Mouse (Mus musculus): ENCODE results near the gene Arsj.

The Arsj gene

DNA sequence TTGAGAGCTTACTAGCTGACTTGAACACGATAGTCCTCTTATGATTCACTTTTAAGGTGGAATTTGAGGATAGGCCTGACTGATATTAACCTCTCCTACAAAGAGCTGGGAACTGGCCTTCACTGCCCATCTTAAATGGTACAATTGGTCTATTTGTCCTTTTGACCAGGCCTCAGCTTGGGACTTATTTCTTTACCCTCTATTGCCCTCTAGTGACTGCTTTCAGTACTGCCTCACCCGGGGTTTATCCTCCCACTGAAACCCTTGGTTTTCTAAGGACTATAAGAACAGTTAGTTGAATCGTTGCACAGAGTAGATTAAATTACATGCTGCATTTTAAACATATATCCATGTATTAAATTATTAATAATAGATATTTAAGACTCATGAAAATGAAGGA lies 39.4 kb downstream of the Arsj start:
- DNase-seq (ENCODE audit: low spot score), result peak; percentile 79

DNA sequence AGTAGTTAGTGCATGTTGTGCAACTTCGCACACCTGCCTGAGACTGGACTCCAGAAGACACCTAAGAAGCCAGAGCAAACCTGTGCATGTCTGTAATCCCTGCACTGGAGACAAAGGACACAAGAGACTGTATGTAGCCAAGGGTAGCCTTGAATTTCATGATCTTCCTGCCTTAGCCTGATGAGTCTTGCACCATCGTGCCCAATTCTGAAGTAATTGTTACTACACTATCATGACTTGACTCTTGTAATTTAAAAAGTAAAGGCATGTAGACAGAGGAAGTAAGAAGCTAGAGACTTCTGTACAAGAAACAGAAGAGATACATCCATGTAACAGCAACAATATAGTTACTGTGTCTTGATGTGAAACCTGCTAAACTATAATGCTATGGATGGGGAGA lies 40.7 kb downstream of the Arsj start:
- DNase-seq (ENCODE audit: low spot score), result no peak

DNA sequence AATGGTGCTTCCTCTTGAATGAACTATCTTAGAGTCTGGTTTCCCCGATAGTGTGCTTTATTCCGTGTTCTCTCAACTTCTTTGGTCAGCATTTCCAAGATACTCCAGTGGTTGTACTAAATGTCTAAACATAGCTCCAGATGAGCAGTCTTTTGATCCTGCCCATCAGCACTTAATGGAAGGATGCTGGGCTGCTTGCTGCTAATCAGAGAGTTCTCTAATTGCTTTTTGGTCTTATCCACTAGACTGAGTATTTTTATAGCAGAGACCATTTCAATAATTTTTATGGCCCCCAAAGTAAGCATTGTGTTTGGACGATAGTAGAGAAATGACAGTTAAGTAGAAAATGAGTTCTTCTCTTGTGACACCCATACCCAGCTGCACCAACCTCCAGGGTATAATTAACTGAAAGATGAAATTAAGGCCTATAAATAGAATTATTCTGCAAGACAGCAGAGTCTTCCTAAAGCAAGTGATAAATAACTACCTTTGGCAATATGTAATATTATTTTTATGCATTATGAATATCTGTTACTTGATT lies 67.1 kb downstream of the Arsj start:
- no peak for DNase-seq (ENCODE audit: low spot score)

DNA sequence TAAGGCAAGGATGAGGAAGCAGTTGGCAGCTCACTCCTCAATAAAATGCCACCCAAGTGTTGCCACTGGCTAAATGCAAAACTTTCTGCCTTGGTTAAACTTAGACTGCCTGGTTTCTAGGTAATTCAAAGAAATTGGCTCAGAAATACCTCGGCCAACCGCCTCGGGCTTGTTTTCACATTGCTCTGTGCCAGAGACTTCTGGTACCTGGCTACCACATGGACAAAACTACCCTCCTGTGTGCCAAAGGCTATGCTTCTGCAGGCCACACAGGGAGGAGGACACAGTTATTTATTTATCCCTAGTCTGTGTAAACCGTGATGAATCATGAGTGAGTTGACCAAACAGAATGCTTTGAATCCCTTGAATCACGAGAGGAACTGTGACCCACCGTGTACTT lies 75.8 kb downstream of the Arsj start:
- no peak for DNase-seq (ENCODE audit: low spot score)

DNA sequence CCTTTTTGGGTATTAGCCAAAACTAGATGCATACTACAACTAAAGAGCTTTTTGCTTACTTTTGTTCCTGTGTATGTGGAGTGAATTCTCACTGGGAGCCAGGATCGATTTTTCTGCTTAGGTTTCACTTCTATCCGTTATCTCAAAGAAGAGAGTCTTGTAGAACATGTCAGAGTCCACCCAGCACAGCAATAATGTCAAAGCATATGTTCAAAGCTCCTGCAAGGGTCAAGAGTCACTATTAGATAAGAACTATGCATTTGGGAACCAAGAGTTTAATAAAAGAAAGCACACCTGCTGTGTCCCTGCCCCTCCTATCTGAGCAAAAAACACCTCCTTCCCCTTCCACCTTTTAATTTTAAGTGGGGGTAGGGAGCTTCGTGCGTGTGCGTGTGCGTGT lies 85.6 kb downstream of the Arsj start:
- no peak for DNase-seq (ENCODE audit: low spot score)

DNA sequence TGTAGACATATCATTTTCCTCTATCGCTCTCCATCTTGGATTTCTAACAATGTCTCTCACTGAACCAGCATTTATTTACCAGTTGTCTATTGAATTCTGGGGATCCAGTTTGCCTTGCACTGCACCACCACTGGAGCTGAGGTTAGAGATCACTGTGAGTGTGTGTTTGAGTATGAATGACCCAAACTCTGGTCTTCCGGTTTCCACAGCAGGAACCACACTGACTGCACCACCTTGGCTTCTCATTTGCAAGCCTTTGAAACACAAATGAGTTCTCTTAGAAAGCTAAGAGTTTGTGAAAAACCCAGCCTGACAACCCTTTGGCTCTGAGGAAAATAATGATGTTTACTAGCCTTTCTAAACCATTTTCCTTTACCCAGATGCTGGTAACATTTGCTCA lies 86.0 kb downstream of the Arsj start:
- no peak for DNase-seq (ENCODE audit: low spot score)

DNA sequence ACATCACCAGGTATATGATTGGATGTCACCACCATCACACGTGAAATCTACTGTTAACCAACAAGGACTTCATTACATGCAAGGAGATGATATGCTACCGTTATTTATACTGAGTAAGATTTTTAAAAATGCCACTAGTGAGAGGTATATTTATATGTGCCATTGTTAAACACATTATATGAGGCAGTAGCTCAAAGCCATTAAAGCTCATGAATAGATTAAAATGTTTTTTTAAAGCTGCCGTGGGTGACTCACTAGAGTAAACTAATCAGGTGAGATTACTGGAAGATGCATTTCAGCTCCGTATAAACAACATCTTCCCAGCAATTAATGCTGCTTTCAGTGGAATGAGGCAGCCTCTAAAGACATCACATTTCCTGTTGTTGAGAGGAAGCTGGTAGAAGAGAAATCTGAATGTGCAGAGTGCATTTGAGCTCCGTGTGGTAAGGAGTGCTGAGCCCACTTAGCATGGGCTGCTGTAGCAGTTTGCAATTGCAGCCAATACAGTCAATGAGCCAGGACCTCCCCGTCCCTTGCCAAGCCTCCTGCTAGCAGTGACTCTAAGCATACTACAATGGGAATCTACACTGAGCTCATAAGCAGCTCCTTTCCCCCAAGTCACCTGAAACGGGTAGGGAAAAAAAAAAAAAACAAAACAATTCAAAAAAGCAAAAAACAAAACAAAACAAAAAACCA lies 92.5 kb downstream of the Arsj start:
- DNase-seq (ENCODE audit: low spot score), result no peak

DNA sequence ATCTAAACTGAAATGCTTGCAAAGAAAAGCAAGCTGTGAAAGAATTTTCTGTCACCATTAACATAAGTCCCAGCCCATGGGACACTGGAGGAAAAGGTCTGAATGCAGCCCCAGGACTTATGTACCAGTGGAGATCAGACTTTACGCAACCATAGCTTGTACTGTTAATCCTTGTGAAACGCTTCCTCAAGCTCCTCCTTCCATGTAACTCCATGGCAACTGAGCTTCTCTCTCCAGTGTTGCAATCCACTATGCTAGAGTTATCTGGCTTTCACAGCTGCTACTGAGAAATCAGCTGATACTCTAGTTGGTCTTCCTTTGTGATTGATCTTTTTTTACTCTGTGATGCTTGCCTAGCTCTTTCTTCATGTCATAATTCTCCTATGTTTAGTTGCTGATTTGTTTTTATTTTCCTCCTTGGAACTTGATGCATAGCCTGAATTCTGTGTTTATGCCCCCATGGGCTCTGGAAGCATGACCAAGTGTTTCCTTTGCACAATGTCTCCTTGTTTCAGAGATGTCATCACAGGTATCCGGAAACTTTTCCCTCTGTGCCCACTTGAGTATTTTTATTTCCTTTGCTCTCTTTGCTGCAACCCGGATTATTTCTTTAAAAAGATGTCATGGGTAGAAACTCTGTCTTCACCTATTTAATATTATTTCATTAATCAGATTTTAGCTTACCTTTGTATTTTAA lies 99.8 kb downstream of the Arsj start:
- no peak for DNase-seq (ENCODE audit: low spot score)

DNA sequence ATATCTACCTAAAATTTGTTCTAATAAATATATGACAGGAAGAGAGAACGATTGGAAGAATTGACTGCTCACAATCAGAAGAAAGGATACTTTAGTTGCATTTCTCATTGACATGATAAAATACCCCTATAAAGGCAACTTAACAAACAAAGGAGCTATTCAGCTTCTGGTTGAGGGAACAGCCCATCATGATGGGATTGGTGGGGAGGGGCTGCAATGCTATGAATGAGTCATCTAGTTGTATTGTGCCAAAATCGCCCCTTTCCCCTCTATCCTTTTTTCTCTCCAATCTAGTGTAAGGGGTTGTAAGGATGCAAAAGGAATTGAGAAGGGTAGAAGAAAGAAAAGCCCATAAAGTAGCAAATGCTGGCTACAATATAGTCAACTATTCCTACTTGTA lies 100.8 kb downstream of the Arsj start:
- peak; percentile 14 for DNase-seq (ENCODE audit: low spot score)
